Mouse (Mus musculus) hindbrain, embryonic 13.5 days (tissue): Measurements from ENCODE around the gene Dcn. TPM values are rescaled to one million over a fixed set of nuclear protein-coding genes. Genes with fewer than 3 reads are reported as not detected.

Experiments used
- ATAC-seq: fragments of 200-750 bp; cut with Nextera tagmentation; 2 replicates; pipeline ENCODE4 v1.8.0; 2017; ENCODE audit warnings: moderate TSS enrichment; ENCODE audit not compliant: low FRiP score
- H3K27ac ChIP-seq: fragments of 300-500 bp; sonication (generic); 2 replicates; pipeline ENCODE4 v1.5.1; 2015; ENCODE audit warnings: inconsistent platforms, mild to moderate bottlenecking, moderate library complexity
- H3K27me3 ChIP-seq: fragments of 300-500 bp; sonication (generic); 2 replicates; pipeline ENCODE4 v1.6.1; 2015; ENCODE audit warnings: mild to moderate bottlenecking, inconsistent platforms
- H3K36me3 ChIP-seq: fragments of 300-500 bp; sonication (generic); 2 replicates; pipeline ENCODE4 v1.6.1; 2015; ENCODE audit warnings: mild to moderate bottlenecking, inconsistent platforms
- H3K4me1 ChIP-seq: fragments of 300-500 bp; sonication (generic); replicated peaks from 2 replicates; pipeline ENCODE4 v1.6.1; 2015; ENCODE audit warnings: inconsistent platforms
- H3K4me2 ChIP-seq: fragments of 300-500 bp; sonication (generic); 2 replicates; pipeline ENCODE4 v1.6.1; 2015; ENCODE audit warnings: inconsistent platforms, mild to moderate bottlenecking, moderate library complexity
- H3K4me3 ChIP-seq: fragments of 300-500 bp; sonication (generic); 2 replicates; pipeline ENCODE4 v1.5.1; 2015; ENCODE audit warnings: mild to moderate bottlenecking, inconsistent platforms
- H3K9ac ChIP-seq: fragments of 300-500 bp; sonication (generic); 2 replicates; pipeline ENCODE4 v1.6.1; 2015; ENCODE audit warnings: mild to moderate bottlenecking, inconsistent platforms
- H3K9me3 ChIP-seq: fragments of 300-500 bp; sonication (generic); 2 replicates; pipeline ENCODE4 v1.6.1; 2016; ENCODE audit warnings: inconsistent platforms
- WGBS: fragments of 180-500 bp; shearing (Covaris S2); methylation state at CpG from one replicate; pipeline ENCODE4 v1.1.7; 2015; 5-methylcytosine and 5-hydroxymethylcytosine counted together
- polyA plus RNA-seq: library from polyadenylated mRNA; unstranded; fragments of >200 nt; fragmentation: Nextera tagmentation; extraction: Ambion mirVana; gene quantifications from 2 replicates; pipeline ENCODE4 v1.2.1, GENCODE M21; 2015

Dcn gene
- polyA plus RNA-seq, 1 experiment from 2014 or later, result 92.2 TPM

- Histone ChIP-seq H3K4me2 (no peak overlapping the region), H3K27ac (no peak overlapping the region), H3K4me3 (no peak overlapping the region), H3K36me3 (no peaks in the 10 kb centered on the region), H3K27me3 (no peaks in the 10 kb centered on the region), H3K9ac (no peak overlapping the region), H3K4me1 (peaks cover 8% of the 10 kb centered on the region; the same call in 1 of the 2 replicates), H3K9me3 (no peaks in the 10 kb centered on the region)
- 67% methylated on average over 2 of the region's 2 CpGs for WGBS
- no peak for ATAC-seq
Measured at GRCm38 (mm10) chr10:97484049-97484448, 4.6 kb downstream of the Dcn start.

GRCm38 (mm10) chr10:97485151-97485550 lies 5.7 kb downstream of the Dcn start:
- WGBS, result 86% methylated on average over 2 of the region's 2 CpGs
- Histone ChIP-seq H3K27me3 (no peaks in the 10 kb centered on the region), H3K4me3 (no peak overlapping the region), H3K4me2 (no peak overlapping the region), H3K36me3 (no peaks in the 10 kb centered on the region), H3K27ac (no peak overlapping the region), H3K9me3 (no peaks in the 10 kb centered on the region), H3K9ac (no peak overlapping the region), H3K4me1 (no peaks in the 10 kb centered on the region)
- ATAC-seq, result no peak

DNA sequence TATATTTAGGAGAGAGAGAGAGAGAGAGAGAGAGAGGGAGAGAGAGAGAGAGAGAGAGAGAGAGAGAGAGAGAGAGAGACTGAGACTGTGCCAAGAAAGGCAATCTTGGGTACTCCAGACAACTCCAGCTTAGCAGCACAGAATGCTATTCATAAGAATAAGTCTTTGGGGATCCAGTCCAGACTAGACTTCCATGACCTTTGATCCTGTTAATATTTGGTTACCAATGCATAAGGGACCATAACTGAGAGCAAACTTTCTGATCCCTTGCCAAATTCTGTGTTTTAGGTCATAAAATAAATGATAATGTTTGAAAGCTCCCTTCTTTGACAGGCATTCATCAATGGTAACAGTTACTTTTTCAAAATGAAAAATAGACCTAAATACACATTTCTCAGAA lies 6.7 kb downstream of the Dcn start:
- Histone ChIP-seq H3K4me2 (no peak overlapping the region), H3K9me3 (no peaks in the 10 kb centered on the region), H3K27me3 (no peaks in the 10 kb centered on the region), H3K36me3 (no peaks in the 10 kb centered on the region), H3K27ac (no peak overlapping the region), H3K4me3 (no peak overlapping the region), H3K9ac (no peak overlapping the region), H3K4me1 (no peaks in the 10 kb centered on the region)
- ATAC-seq, result no peak

DNA sequence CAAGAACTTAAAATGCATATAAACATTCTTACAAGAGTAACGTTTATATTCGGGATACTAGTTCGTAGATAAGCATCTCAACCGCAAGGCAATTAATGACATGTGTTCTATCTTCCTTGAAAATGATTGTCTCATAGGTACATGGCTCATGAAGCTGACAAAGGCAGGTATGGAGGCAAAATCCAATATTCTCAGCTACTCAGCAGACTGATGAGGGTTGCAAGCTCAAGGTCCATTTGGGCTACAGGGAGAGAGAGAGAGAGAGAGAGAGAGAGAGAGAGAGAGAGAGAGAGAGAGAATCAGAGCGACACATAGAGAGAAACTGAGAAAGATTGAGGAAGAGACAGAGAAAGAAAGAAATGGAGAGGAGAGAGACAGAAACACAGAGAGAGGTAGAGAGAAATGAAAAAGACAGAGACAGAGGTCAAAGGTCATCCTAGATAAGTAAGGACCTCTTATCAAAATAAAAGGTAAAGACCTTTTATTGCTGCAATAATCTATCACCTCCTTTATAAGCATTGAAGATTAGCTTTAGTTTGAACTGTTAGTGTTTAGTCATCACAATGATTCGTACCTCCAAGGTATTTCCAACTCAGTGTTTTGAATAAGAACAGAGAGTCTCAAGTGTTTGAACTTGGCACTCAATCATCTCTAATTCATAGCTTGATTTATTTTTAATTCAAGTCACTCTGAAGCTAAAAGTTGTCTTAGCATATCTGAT lies 8.0 kb downstream of the Dcn start:
- Histone ChIP-seq H3K4me2 (no peak overlapping the region), H3K9ac (no peak overlapping the region), H3K36me3 (no peaks in the 10 kb centered on the region), H3K27ac (no peak overlapping the region), H3K4me3 (no peak overlapping the region), H3K27me3 (no peaks in the 10 kb centered on the region), H3K4me1 (no peaks in the 10 kb centered on the region), H3K9me3 (no peaks in the 10 kb centered on the region)
- ATAC-seq, result no peak
- 93% methylated on average over 6 of the region's 6 CpGs for WGBS

GRCm38 (mm10) chr10:97492367-97492980 lies 13.1 kb downstream of the Dcn start:
- ATAC-seq, result no peak
- Histone ChIP-seq H3K9me3 (no peaks in the 10 kb centered on the region), H3K9ac (no peak overlapping the region), H3K4me2 (no peak overlapping the region), H3K4me1 (no peaks in the 10 kb centered on the region), H3K27ac (no peak overlapping the region), H3K4me3 (no peak overlapping the region), H3K36me3 (no peaks in the 10 kb centered on the region), H3K27me3 (no peaks in the 10 kb centered on the region)
- WGBS, result 82% methylated on average over 4 of the region's 4 CpGs

DNA sequence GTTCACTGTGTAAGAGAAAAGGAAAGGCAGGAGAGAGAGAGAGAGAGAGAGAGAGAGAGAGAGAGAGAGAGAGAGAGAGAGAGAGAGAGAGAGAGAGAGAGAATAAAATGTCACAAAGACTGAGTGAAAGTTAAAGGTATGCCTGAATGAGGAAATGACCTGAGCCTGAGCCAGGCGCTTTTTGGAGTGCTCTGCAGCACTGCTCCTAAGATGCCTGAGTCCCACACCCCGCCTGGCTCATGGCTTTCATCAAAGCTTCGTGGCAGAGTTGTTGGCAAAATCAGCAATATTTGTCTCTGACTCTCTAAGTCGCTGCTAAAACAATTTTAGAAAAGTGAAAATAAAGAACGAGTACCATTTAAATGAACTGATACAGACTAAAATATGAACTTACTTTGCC lies 18.2 kb downstream of the Dcn start:
- no peaks in the 10 kb centered on the region for H3K27me3 ChIP-seq
- H3K9ac ChIP-seq, result no peak overlapping the region
- H3K27ac ChIP-seq, result no peak overlapping the region
- no peak overlapping the region for H3K4me3 ChIP-seq
- no peak overlapping the region for H3K4me2 ChIP-seq
- no peaks in the 10 kb centered on the region for H3K4me1 ChIP-seq
- H3K36me3 ChIP-seq, result no peaks in the 10 kb centered on the region
- no peak for ATAC-seq
- 60% methylated on average over 5 of the region's 5 CpGs for WGBS
- H3K9me3 ChIP-seq, result no peaks in the 10 kb centered on the region

DNA sequence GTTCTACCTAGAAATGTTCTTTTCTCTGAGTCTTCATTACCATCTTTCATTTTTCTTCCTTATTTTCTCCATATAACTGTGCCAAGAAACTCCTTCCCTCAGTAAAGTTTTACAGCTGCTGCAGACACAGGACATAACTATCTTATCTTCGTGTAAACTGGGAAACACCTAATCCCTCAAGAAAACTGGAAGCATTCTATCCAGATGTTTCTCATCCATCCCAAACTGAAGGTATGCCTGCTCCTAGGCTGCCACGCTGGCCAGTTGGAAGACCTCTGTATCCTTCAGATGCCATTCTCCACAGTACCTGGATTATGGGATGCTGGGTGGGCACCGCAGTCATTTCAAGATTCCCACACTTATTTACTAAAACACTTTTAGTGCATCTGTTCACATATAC lies 44.0 kb downstream of the Dcn start:
- WGBS, result 91% methylated on average over 3 of the region's 3 CpGs
- Histone ChIP-seq H3K4me3 (no peak overlapping the region), H3K36me3 (no peaks in the 10 kb centered on the region), H3K27ac (no peak overlapping the region), H3K27me3 (no peaks in the 10 kb centered on the region), H3K9ac (no peak overlapping the region), H3K4me1 (no peaks in the 10 kb centered on the region), H3K9me3 (no peaks in the 10 kb centered on the region), H3K4me2 (no peak overlapping the region)
- no peak for ATAC-seq

DNA sequence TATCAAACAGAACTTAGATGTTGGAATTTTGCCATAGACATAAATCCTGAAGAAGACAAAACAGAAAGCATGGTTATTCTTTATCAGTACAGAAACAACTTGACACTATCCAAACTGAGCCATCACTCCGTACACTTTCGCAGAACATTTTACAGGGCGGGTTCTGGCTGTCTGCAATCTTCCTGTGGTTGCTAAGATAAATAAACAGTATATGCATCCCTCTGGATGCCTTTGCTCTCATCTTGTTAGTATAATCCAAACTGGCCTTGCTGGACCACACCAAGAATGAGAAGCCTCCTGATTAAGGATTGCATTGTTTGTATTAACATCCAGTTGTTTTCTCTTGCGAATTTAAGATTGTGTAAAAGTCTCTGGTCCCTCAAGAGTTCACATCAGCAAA lies 56.3 kb downstream of the Dcn start:
- H3K9ac ChIP-seq, result no peak overlapping the region
- H3K4me3 ChIP-seq, result no peak overlapping the region
- ATAC-seq, result no peak
- H3K9me3 ChIP-seq, result no peaks in the 10 kb centered on the region
- H3K4me1 ChIP-seq, result no peaks in the 10 kb centered on the region
- H3K36me3 ChIP-seq, result no peaks in the 10 kb centered on the region
- 85% methylated on average over 4 of the region's 4 CpGs for WGBS
- H3K27me3 ChIP-seq, result no peaks in the 10 kb centered on the region
- no peak overlapping the region for H3K4me2 ChIP-seq
- H3K27ac ChIP-seq, result no peak overlapping the region

GRCm38 (mm10) chr10:97536921-97537320 lies 57.5 kb downstream of the Dcn start:
- 79% methylated on average over 2 of the region's 2 CpGs for WGBS

GRCm38 (mm10) chr10:97538202-97538601 lies 58.8 kb downstream of the Dcn start:
- H3K4me3 ChIP-seq, result no peak overlapping the region
- H3K4me2 ChIP-seq, result no peak overlapping the region
- no peaks in the 10 kb centered on the region for H3K27me3 ChIP-seq
- H3K27ac ChIP-seq, result no peak overlapping the region
- ATAC-seq, result no peak
- no peaks in the 10 kb centered on the region for H3K36me3 ChIP-seq
- H3K9ac ChIP-seq, result no peak overlapping the region
- H3K9me3 ChIP-seq, result no peaks in the 10 kb centered on the region
- WGBS, result 89% methylated on average over 4 of the region's 4 CpGs
- H3K4me1 ChIP-seq, result no peaks in the 10 kb centered on the region

More at GRCm38 (mm10) chr10:97536921-97537320, 57.5 kb downstream of the Dcn start:
- Histone ChIP-seq H3K36me3 (no peaks in the 10 kb centered on the region), H3K9ac (no peak overlapping the region), H3K9me3 (no peaks in the 10 kb centered on the region), H3K27ac (no peak overlapping the region), H3K27me3 (no peaks in the 10 kb centered on the region), H3K4me2 (no peak overlapping the region), H3K4me3 (no peak overlapping the region), H3K4me1 (no peaks in the 10 kb centered on the region)
- no peak for ATAC-seq

- 87% methylated on average over 1 of the region's 1 CpGs for WGBS
- Histone ChIP-seq H3K9ac (no peak overlapping the region), H3K4me2 (no peak overlapping the region), H3K9me3 (no peaks in the 10 kb centered on the region), H3K4me1 (no peaks in the 10 kb centered on the region), H3K27ac (no peak overlapping the region), H3K36me3 (no peaks in the 10 kb centered on the region), H3K4me3 (no peak overlapping the region), H3K27me3 (no peaks in the 10 kb centered on the region)
- no peak for ATAC-seq
Measured at GRCm38 (mm10) chr10:97547740-97548139, 68.3 kb downstream of the Dcn start.

DNA sequence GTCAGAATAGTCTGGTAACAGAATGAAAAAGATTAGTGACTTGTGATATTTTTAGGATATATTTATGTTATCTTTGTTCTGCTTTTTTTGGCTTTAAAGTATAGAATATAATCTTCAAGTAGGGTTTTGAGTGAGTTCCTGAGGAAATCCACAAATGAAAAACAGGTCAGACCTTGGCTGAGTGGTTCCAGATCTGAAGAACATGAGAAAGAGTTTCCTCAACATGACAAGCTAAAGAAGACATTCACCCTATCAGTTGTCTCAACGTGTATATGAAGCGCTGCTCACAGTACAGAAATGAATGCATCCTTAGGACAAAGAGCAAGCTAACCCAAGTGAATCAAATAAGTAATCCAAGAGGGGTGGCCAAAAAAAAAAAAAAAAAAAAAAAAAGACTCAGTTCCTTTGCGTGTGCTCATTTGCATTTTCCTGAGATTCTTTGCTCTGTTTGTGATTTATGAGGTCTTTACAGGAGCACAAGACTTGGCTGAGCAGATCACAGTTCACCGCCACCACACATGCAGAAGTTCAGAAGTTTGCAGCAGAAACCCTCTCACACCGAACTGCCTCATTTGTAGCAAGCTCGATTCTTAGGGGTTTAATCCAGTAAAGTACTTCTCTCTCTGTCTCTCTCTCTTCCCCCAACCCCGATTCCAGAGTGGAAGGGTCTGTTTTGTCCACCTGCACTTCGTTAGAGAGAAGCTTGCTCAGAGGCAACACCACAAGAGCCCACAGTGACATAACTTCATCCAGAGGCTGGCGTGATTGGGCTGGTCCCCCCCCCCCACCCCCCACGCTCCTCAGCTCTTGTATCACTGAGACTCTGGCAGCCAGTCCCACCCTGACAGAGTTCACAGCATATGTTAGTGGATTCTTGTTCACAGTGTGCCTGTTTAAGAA lies 85.8 kb downstream of the Dcn start, which contains the start of gene Lum:
TSS of gene Lum (plus strand) at position 172 of the 900 bp plus-strand sequence.
- H3K4me3 ChIP-seq, result no peak within 1 kb of the TSS
- no peak within 1 kb of the TSS for H3K4me2 ChIP-seq
- H3K4me1 ChIP-seq, result no peaks in the 10 kb centered on the region
- H3K27ac ChIP-seq, result no peak within 1 kb of the TSS
- no peak for ATAC-seq
- no peak within 1 kb of the TSS for H3K9ac ChIP-seq
- H3K36me3 ChIP-seq, result no peaks in the 10 kb centered on the region
- WGBS, result 61% methylated on average over 10 of the region's 10 CpGs
- H3K27me3 ChIP-seq, result no peaks in the 10 kb centered on the region
- no peaks in the 10 kb centered on the region for H3K9me3 ChIP-seq
